Mouse (Mus musculus): ENCODE results near the gene Btbd9. TPM values are rescaled to one million over a fixed set of nuclear protein-coding genes. Genes with fewer than 3 reads are reported as not detected.

The Btbd9 gene
- total and polyA plus RNA-seq, 3 experiments = 24.7 to 33.8 TPM; not detected in 1

- no peak overlapping the region for H3K4me3 ChIP-seq (ENCODE audit: control insufficient read depth in 1 of 2, insufficient read depth in 1 of 2, low read depth in 2 of 2, low read length in 2 of 2)
- no peaks in the 10 kb centered on the region for H3K4me1 ChIP-seq (ENCODE audit: control insufficient read depth in 1 of 2, insufficient read depth in 2 of 2, low read length in 2 of 2)
- H3K9me3 ChIP-seq (replicated peaks; ENCODE audit: insufficient read depth, low read length) = no peaks in the 10 kb centered on the region
- no peaks in the 10 kb centered on the region for H3K36me3 ChIP-seq (ENCODE audit: control insufficient read depth in 1 of 2, insufficient read depth in 2 of 2, low read length in 2 of 2)
- H3K27me3 ChIP-seq (ENCODE audit: control insufficient read depth in 1 of 2, insufficient read depth in 2 of 2, low read length in 2 of 2) = no peaks in the 10 kb centered on the region
- no peak overlapping the region for H3K9ac ChIP-seq (ENCODE audit: control insufficient read depth, low read depth, low read length, poor library complexity, severe bottlenecking)
- no peak for DNase-seq (ENCODE audit: low read depth, low spot score)
- TF ChIP-seq CTCF (IDR thresholded peaks at IDR 0.05 in 2 of 3, conservative IDR thresholded peaks at IDR 0.05 in 1 of 3; ENCODE audit: control insufficient read depth in 1 of 3, insufficient read depth in 1 of 3, low read depth in 2 of 3, low read length in 3 of 3, poor library complexity in 1 of 3, severe bottlenecking in 1 of 3) (no peak), UBTF (IDR thresholded peaks at IDR 0.05; ENCODE audit: borderline replicate concordance, insufficient read depth, low read depth, low read length) (no peak), TBP (IDR thresholded peaks at IDR 0.05; ENCODE audit: low read depth, low read length) (no peak), SMC3 (IDR thresholded peaks at IDR 0.05; ENCODE audit: low read depth, low read length) (no peak), E2F4 (IDR thresholded peaks at IDR 0.05; ENCODE audit: borderline replicate concordance, low read depth, low read length) (no peak), GABPA (IDR thresholded peaks at IDR 0.05; ENCODE audit: low read depth, low read length) (no peak), BHLHE40 (IDR thresholded peaks at IDR 0.05; ENCODE audit: borderline replicate concordance, low read depth, low read length) (no peak), RCOR1 (IDR thresholded peaks at IDR 0.05; ENCODE audit: low read depth, low read length) (no peak), ZC3H11A (IDR thresholded peaks at IDR 0.05; ENCODE audit: low read depth, low read length) (no peak), TAL1 (IDR thresholded peaks at IDR 0.05; ENCODE audit: low read length) (no peak), POLR2AphosphoS2 (IDR thresholded peaks at IDR 0.05; ENCODE audit: low read length) (no peak), MAFK (IDR thresholded peaks at IDR 0.05; ENCODE audit: borderline replicate concordance, low read depth, low read length) (no peak), MYB (IDR thresholded peaks at IDR 0.05; ENCODE audit: low read depth, low read length) (no peak), MXI1 (IDR thresholded peaks at IDR 0.05; ENCODE audit: low read depth, low read length) (no peak), MYC (IDR thresholded peaks at IDR 0.05; ENCODE audit: low read depth, low read length) (no peak)
- no peaks in the 10 kb centered on the region for H3K79me2 ChIP-seq (ENCODE audit: control insufficient read depth, insufficient read depth, low read length, poor library complexity)
- H3K27ac ChIP-seq (ENCODE audit: control insufficient read depth, low read depth, low read length) = no peak overlapping the region
These were observed 26.2 kb downstream of the Btbd9 start for GRCm38 (mm10) chr17:30549899-30550773.

- TF ChIP-seq ZNF384 (IDR thresholded peaks at IDR 0.05; ENCODE audit: low read depth, low read length) (no peak), MAX (IDR thresholded peaks at IDR 0.05; ENCODE audit: low read length) (no peak), ELF1 (IDR thresholded peaks at IDR 0.05; ENCODE audit: low read depth, low read length) (no peak), CTCF (IDR thresholded peaks at IDR 0.05 in 2 of 3, conservative IDR thresholded peaks at IDR 0.05 in 1 of 3; ENCODE audit: control insufficient read depth in 1 of 3, insufficient read depth in 1 of 3, low read depth in 2 of 3, low read length in 3 of 3, poor library complexity in 1 of 3, severe bottlenecking in 1 of 3) (no peak), POLR2AphosphoS2 (IDR thresholded peaks at IDR 0.05; ENCODE audit: low read length) (no peak), MYB (IDR thresholded peaks at IDR 0.05; ENCODE audit: low read depth, low read length) (no peak), RCOR1 (IDR thresholded peaks at IDR 0.05; ENCODE audit: low read depth, low read length) (no peak), MYC (IDR thresholded peaks at IDR 0.05; ENCODE audit: low read depth, low read length) (no peak), MEF2A (IDR thresholded peaks at IDR 0.05; ENCODE audit: extremely low read depth, insufficient replicate concordance, low read depth, low read length, poor library complexity, severe bottlenecking) (no peak), ETS1 (IDR thresholded peaks at IDR 0.05; ENCODE audit: low read depth, low read length) (no peak)
- no peak for DNase-seq (ENCODE audit: low read depth, low spot score)
- Histone ChIP-seq H3K9ac (ENCODE audit: control insufficient read depth, low read depth, low read length, poor library complexity, severe bottlenecking) (no peak overlapping the region), H3K27ac (ENCODE audit: control insufficient read depth, low read depth, low read length) (no peak overlapping the region), H3K79me2 (ENCODE audit: control insufficient read depth, insufficient read depth, low read length, poor library complexity) (no peaks in the 10 kb centered on the region; the same call in 1 of the 2 replicates), H3K36me3 (ENCODE audit: control insufficient read depth in 1 of 2, insufficient read depth in 2 of 2, low read length in 2 of 2) (0 out of 4 replicates have a peak, but pooled peaks cover 0 to 1% of the 10 kb centered on the region in 2 experiments), H3K4me3 (ENCODE audit: control insufficient read depth in 1 of 2, insufficient read depth in 1 of 2, low read depth in 2 of 2, low read length in 2 of 2) (no peak overlapping the region), H3K9me3 (replicated peaks; ENCODE audit: insufficient read depth, low read length) (no peaks in the 10 kb centered on the region), H3K4me1 (ENCODE audit: control insufficient read depth in 1 of 2, insufficient read depth in 2 of 2, low read length in 2 of 2) (no peaks in the 10 kb centered on the region), H3K27me3 (ENCODE audit: control insufficient read depth in 1 of 2, insufficient read depth in 2 of 2, low read length in 2 of 2) (no peaks in the 10 kb centered on the region)
These were observed 37.2 kb downstream of the Btbd9 start for GRCm38 (mm10) chr17:30539098-30539497.

All from MEL (cell line).